Mouse (Mus musculus) ovary, postnatal 10 days (tissue): ENCODE data around the gene Zfp316.

Experiments used
- DNase-seq: peaks from one replicate; pipeline ENCODE4 v3.0.0; 2022; ENCODE audit warnings: low spot score

The Zfp316 gene

GRCm38 (mm10) chr5:143269363-143270150, at the start of gene Zfp316:
TSS of gene Zfp316 (minus strand) at chr5:143270022.
- DNase-seq, result peak; percentile 34

- no peak for DNase-seq
These were observed 47.4 kb upstream of the Zfp316 start for GRCm38 (mm10) chr5:143317288-143317610.

GRCm38 (mm10) chr5:143316605-143317287, 46.9 kb upstream of the Zfp316 start:
- no peak for DNase-seq

DNA sequence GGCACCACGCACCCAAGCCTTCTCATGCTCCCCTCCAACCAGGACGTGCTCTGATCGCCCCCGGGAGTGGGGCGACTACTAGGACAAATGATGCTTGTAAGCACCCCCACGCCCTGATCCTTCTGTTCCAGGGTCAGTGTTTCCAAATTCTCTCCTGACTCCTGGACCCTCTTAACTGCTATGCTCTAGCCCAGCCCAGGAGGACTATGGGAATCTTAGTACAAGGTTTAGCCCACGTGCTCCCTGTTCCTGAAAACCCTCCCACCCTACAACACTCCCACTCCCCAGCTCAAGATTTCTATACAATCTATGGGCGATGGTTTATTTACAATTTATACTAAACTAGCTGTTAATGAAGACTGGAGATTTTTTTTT, 45.7 kb upstream of the Zfp316 start:
- DNase-seq, result no peak

GRCm38 (mm10) chr5:143314730-143315513, 45.1 kb upstream of the Zfp316 start, which contains the start of gene E130309D02Rik:
TSS of gene E130309D02Rik (minus strand) at chr5:143315360.
- DNase-seq, result peak; percentile 82

DNA sequence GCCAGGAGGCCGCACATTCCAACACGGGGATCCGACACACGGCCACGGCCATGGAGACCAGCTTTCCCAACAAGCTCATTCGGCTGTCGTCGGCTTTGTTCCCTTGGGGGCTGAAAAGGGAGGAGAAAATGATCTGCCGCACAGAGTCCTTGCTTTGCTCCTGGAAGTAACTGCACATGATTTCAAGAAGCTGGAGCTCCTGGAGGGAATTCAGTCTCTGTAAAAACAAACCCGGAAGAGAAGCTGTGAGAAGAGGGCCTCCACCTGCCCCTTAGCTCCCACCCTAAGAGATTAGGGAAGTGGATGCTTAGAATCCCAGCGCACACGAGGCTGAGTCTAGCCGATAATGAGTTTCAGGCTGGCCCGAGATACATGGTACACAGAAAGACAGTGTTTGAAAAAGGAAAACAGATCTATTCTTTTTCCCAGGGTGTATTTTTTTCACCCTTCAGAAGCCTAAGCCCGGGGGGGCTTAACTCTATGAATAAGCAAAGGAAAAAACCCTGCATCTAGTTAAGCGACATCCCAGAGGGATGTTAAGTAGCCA, 44.4 kb upstream of the Zfp316 start:
- no peak for DNase-seq

DNA sequence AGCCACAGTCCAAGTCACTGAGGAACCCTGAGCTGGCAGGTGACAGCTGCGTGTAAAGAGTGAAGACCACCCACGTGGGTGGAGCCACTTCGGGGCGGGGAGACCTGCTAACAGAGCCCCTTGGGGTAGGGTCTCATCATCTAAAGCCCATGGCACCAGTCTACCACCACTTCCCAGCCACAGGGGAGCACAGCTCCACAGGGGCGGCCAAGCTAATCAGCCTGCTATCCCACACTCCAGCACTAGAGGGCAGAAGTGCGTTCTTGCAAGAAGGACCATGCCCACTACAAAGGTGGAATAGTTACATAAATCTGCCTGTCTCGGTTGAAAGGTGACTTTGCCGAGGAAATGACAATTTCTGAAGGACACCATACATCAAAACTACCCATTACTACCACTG, 42.1 kb upstream of the Zfp316 start:
- peak; percentile 34 for DNase-seq

DNA sequence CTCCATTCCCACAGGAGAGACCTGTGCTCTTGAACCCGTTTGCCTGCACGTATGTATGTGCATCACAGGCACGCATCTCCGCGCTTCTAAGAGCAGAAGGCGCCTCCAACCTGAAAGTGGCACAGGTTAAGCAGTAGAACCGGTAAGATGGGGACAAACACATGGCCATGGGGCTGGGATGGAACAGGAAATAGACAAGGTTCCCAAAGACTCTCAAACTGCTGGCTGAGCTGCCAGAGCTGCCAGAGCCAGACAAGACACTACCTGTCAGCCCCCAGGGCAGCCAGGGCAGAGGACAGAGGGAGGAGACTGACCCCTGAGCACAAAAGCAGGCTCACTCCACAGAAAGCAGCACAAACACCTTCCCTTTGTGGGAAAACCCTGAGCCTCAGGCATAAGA, 40.1 kb upstream of the Zfp316 start:
- no peak for DNase-seq

- DNase-seq, result no peak
These were observed 39.0 kb upstream of the Zfp316 start for GRCm38 (mm10) chr5:143308825-143309224.

DNA sequence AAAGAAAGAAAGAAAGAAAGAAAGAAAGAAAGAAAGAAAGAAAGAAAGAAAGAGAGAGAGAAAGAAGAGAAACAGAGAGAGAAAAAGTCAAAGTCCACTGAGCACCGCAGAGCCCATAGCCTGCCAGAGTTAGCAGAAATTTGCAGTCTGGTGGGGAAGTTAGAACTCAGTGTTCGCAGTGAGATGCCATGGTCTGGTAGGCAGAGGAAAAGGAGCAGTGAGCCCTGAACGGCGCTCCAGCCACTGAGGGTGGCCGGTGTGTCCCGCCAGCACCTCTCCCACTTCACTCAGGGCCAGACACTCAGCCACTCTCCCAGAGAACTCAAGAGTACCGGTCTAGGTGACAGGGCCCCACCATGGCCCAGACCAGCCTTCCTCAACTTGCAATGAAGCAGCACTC, 34.4 kb upstream of the Zfp316 start:
- DNase-seq, result no peak

DNA sequence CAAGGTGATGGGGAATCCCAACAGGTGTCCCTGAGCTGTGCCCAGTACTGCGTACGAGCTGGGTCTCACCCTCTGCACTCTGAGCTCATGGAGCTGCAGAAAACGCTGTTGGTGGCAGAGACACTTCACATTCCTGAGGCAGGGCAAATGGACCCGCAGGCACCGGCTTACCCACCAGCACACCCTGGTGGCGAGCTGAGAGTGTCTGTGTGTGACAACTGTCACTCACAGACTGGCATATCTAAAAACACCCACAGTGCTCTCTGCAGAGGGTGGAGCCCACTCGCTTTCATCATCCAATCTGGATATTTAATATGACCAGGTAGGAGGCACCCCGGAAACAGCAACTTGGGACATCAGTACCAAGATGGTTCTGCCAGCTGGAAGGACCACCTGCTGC, 31.5 kb upstream of the Zfp316 start:
- DNase-seq, result no peak

DNA sequence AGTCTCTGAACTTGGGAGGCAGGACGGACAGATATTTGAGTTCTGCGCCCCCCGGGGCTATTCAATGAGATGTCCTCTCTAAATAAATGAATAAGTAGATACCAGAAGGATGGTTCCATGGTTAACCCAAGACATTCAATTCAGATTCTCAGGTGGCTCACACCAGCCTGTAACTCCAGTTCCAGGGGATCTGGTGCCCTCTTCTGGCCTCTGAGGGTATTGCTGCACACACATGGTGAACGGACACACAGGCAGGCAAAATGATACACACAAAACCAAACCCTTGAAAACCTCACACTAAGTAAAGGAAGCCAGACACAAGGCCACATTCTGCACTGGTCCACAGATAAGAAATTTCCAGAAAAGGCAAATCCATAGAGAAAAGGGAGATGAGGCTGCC, 29.9 kb upstream of the Zfp316 start:
- no peak for DNase-seq

DNA sequence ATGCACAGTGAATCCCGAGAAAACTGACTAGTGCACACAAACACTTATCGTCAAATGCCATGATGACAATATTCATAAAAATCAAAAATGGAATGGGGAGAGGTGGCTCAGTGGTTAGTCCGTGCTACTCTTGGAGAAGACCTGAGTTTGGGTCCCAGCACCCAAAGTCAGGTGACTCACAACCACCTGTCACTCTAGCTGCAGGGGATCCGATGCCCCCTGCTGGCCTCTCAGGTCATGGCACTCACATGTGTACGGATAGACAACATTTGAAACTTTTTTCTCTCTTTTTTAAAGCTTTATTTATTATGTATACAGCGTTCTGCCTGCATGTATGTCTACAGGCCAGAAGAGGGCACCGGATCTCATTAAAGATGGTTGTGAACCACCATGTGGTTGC, 28.6 kb upstream of the Zfp316 start:
- no peak for DNase-seq

DNA sequence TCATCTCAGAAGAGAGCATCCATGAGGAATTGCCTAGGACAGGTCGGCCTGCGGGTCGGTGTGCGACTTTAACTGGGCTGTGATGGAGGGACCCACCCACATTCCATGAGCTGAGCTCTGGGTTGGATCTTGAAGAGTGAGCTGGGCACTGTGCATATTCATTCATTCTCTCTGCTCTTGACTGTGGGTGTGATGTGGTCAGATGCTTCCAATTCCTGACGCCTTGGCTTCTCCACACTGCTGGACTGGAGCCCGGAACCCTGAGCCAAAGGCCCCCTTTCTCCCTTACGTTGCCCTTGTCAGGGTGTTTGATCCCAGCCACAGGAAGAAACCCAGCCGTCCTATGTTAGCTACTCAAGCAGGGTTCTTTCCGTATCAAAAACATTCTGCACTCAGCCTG, 28.2 kb upstream of the Zfp316 start:
- DNase-seq, result no peak

- DNase-seq, result no peak
These were observed 25.5 kb upstream of the Zfp316 start for GRCm38 (mm10) chr5:143295330-143295729.

- no peak for DNase-seq
These were observed 25.0 kb upstream of the Zfp316 start for GRCm38 (mm10) chr5:143294862-143295261.

- DNase-seq, result no peak
These were observed 23.6 kb upstream of the Zfp316 start, which contains the start of gene Zfp853 for GRCm38 (mm10) chr5:143293404-143293803. TSS of gene Zfp853 (minus strand) at chr5:143293623.

DNA sequence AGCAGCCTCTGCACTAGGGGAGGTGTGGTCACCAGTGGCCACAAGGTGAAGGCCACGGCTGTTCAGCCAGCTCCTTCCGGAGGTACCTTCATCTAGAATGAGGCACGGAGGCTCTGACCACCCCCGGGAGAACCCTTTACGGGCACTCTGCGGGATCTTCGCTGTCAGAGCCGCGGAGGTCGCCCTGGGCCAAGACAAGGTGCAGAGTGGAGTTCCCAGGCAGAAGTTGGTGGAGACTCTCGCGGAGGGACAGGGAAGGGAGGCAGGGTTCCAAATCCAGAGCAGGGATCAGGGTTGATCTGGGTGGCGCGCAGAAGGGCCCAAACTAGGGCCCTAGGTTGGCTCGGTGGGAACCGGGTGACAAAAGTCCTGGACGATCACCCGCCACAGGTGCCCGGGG, 23.1 kb upstream of the Zfp316 start:
- no peak for DNase-seq

DNA sequence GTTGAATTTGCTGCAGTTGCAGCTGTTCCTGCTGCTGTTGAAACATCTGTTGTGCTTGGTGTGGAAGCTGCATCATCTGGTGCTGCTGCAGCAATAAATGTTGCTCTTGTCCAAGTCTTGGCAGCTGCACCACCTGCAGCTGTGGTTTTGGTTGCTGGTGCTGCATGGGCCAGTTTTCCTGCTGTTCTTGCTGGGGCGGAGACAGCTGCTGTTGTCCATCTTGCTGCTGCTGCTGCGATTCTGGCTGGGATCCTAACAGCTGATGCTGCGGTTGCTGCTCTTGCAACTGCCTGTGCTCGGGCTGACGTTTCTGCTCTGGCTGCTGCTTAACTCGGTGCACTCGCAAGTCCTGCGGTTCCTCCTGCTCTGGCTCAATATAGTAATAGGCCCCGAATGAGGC, 19.5 kb upstream of the Zfp316 start:
- DNase-seq, result no peak

DNA sequence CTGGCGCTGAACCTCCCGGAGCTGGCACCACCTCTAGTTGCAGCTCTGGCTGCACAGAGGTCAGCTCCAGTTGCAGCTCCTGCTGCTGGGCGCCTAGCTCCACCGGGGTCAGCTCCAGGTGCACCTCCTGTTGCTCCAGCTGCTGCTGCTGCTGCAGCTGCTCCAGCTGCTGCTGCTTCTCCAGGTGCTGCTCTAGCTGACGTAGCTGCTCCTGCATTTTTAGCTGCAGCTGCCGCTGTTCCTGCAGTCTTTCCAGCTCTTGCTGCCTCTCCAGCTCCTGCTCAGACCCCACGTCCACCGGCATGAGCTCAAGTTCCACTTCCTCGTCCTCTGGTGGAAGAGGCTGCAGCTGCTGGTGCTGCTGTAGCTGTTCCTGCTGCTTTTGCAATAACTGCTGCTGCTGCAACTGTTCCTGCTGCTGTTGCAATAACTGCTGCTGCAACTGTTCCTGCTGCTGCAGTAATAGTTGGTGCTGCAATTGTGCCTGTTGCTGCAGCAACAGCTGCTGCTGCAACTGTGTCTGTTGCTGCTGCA, 18.6 kb upstream of the Zfp316 start:
- no peak for DNase-seq

DNA sequence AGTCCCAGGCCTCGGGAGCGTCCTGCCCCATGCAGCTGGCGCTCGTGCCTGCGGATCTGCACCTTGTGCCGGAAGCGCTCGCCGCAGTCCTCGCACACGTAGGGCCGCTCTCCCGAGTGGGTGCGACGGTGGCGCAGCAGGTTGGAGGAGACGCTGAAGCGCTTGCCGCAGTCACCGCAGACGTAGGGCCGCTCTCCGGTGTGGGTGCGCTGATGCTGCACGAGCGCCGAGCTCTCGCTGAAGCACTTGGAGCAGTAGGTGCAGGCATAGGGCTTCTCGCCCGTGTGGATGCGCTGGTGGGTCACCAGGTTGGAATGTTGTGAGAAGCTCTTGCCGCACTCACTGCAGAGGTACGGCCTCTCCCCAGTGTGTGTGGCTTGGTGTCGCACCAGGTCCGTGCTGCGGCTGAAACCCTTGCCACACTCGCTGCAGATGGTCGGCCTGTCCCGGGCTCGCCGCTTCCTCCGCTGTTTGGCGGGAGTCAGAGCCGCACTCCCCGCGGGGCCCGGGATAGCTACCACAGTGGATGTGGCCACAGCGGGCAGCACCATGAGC, 18.0 kb upstream of the Zfp316 start:
- no peak for DNase-seq

- DNase-seq, result no peak
These were observed 14.9 kb upstream of the Zfp316 start for GRCm38 (mm10) chr5:143284762-143285161.
